Mouse (Mus musculus): ENCODE results near the gene 1110059G10Rik.

DNA sequence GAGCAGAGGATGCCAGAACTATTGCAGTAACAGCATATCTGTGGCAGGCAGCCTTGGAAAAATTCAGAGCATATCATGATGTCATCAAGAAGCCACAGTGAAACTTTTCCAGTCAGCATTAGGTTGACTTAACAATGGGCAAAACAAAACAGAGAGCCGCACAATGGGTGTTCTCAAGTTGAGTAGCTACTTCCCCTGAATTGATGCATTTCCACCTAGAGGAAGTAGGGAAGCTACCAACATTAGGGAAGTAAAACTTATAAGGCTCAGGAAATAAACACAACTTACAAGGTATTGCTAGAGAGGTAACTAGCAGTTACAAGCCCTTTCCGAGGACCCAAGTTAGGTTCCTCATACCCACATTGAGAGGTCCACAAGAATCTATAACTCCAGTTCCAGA lies 49.8 kb downstream of the 1110059G10Rik start:
- TF ChIP-seq POLR2A (IDR thresholded peaks at IDR 0.05; ENCODE audit: borderline replicate concordance, insufficient read depth, low read length), result no peak
- TF ChIP-seq CTCF (IDR thresholded peaks at IDR 0.05; ENCODE audit: borderline replicate concordance, insufficient read depth, low read depth, low read length), result no peak
